ENCODE assay signal across 28 mouse cellular contexts in genomic region chr13:25868923-25869322, GRCm38 (mm10).
DNase-seq lines count a peak whose midpoint lies in the region; ATAC-seq and TF ChIP-seq lines count a peak whose summit lies in the region.
"Had no signal": no experiment of that assay in that cellular context is flagged by ENCODE, and none has a peak within 500 bp of the region (broad histone marks: within the 10 kb centered on the region; RNA-seq: fewer than 3 reads in every experiment).

No protein-coding gene starts in this region.

- no peaks in the 10 kb centered on the region for H3K9me3 ChIP-seq in forebrain, embryonic 16.5 days (ENCODE audit: control insufficient read depth, low read length)
- no peaks in the 10 kb centered on the region for H3K9me3 ChIP-seq in forebrain, embryonic 11.5 days (ENCODE audit: control insufficient read depth, low read length)
- no peaks in the 10 kb centered on the region for H3K9me3 ChIP-seq in midbrain, embryonic 12.5 days
- no peaks in the 10 kb centered on the region for H3K9me3 ChIP-seq in midbrain, embryonic 13.5 days
- H3K9me3 ChIP-seq: embryonic facial prominence, embryonic 12.5 days; embryonic facial prominence, embryonic 15.5 days; forebrain, embryonic 12.5 days; G1E; heart, embryonic 12.5 days; heart, embryonic 15.5 days had no signal

- H3K27ac ChIP-seq in forebrain, embryonic 16.5 days (ENCODE audit: low read length), result no peak overlapping the region
- H3K27ac ChIP-seq in forebrain, embryonic 11.5 days (ENCODE audit: low read depth, low read length), result no peak overlapping the region
- peak overlapping the region; percentile 67 for H3K27ac ChIP-seq in layer of hippocampus, adult 2 months
- 0 out of 2 replicates have a peak overlapping the region, but pooled peaks have one; percentile 25 for H3K27ac ChIP-seq in midbrain, embryonic 12.5 days (replicated peaks)
- no peak overlapping the region for H3K27ac ChIP-seq in midbrain, embryonic 13.5 days
- H3K27ac ChIP-seq: embryonic facial prominence, embryonic 12.5 days; embryonic facial prominence, embryonic 15.5 days; forebrain, embryonic 12.5 days; heart, embryonic 15.5 days; hindbrain, postnatal 0 days had no signal

- H3K4me1 ChIP-seq in forebrain, embryonic 16.5 days (replicated peaks; ENCODE audit: control insufficient read depth, insufficient read depth, low read length), result peaks cover 6% of the 10 kb centered on the region
- H3K4me1 ChIP-seq in forebrain, embryonic 11.5 days (replicated peaks; ENCODE audit: control insufficient read depth, insufficient read depth, low read length), result no peaks in the 10 kb centered on the region
- H3K4me1 ChIP-seq in midbrain, embryonic 12.5 days, result peaks cover 2% of the 10 kb centered on the region; the same call in 1 of the 2 replicates
- H3K4me1 ChIP-seq in midbrain, embryonic 13.5 days (replicated peaks), result peaks cover 9% of the 10 kb centered on the region; the same call in 1 of the 2 replicates
- H3K4me1 ChIP-seq: embryonic facial prominence, embryonic 12.5 days; embryonic facial prominence, embryonic 15.5 days; heart, embryonic 12.5 days; heart, embryonic 15.5 days had no signal

- no peak overlapping the region for H3K4me2 ChIP-seq in forebrain, embryonic 16.5 days (ENCODE audit: low read length)
- no peak overlapping the region for H3K4me2 ChIP-seq in forebrain, embryonic 11.5 days (ENCODE audit: low read depth, low read length, severe bottlenecking)
- no peak overlapping the region for H3K4me2 ChIP-seq in midbrain, embryonic 12.5 days (replicated peaks)
- H3K4me2 ChIP-seq in midbrain, embryonic 13.5 days (replicated peaks), result no peak overlapping the region
- H3K4me2 ChIP-seq: embryonic facial prominence, embryonic 12.5 days; embryonic facial prominence, embryonic 15.5 days; forebrain, embryonic 12.5 days; heart, embryonic 12.5 days; heart, embryonic 15.5 days had no signal

- WGBS in forebrain, embryonic 16.5 days, result 56% methylated on average over 1 of the region's 1 CpGs
- 61% methylated on average over 1 of the region's 1 CpGs for WGBS in forebrain, embryonic 11.5 days
- WGBS in midbrain, embryonic 12.5 days, result 69% methylated on average over 1 of the region's 1 CpGs
- WGBS in midbrain, embryonic 13.5 days, result 65% methylated on average over 1 of the region's 1 CpGs

- H3K27me3 ChIP-seq in forebrain, embryonic 16.5 days (replicated peaks; ENCODE audit: control insufficient read depth, insufficient read depth, low read length), result no peaks in the 10 kb centered on the region
- no peaks in the 10 kb centered on the region for H3K27me3 ChIP-seq in forebrain, embryonic 11.5 days (ENCODE audit: control insufficient read depth, insufficient read depth, low read length)
- H3K27me3 ChIP-seq in midbrain, embryonic 12.5 days, result no peaks in the 10 kb centered on the region
- H3K27me3 ChIP-seq in midbrain, embryonic 13.5 days, result no peaks in the 10 kb centered on the region
- H3K27me3 ChIP-seq: CH12.LX; embryonic facial prominence, embryonic 12.5 days; embryonic facial prominence, embryonic 15.5 days; heart, embryonic 12.5 days; heart, embryonic 15.5 days had no signal

- no peak for DNase-seq in forebrain, embryonic 11.5 days (ENCODE audit: low spot score)
- DNase-seq in layer of hippocampus, adult 2 months (ENCODE audit: low spot score in 2 of 2), result no peak
- DNase-seq in layer of hippocampus, postnatal 10 days (ENCODE audit: low spot score in 2 of 2), result no peak
- no peak for DNase-seq in liver
- DNase-seq: adrenal gland, adult 2 months; adrenal gland, postnatal 14 days; B cell, adult 2 months; cerebellum, adult 11 months; cerebellum, adult 2 months; cerebellum, adult 9-11 months; cerebellum, postnatal 25 days; gastrocnemius, postnatal 25 days; heart, adult 18-20 months; heart, postnatal 10 days; heart, postnatal 36 days had no signal

- H3K9ac ChIP-seq in forebrain, embryonic 16.5 days (replicated peaks; ENCODE audit: low read depth, low read length), result no peak overlapping the region
- H3K9ac ChIP-seq in forebrain, embryonic 11.5 days (ENCODE audit: low read length), result no peak overlapping the region
- no peak overlapping the region for H3K9ac ChIP-seq in midbrain, embryonic 12.5 days (replicated peaks)
- H3K9ac ChIP-seq in midbrain, embryonic 13.5 days (replicated peaks), result no peak overlapping the region
- H3K9ac ChIP-seq: embryonic facial prominence, embryonic 12.5 days; embryonic facial prominence, embryonic 15.5 days; forebrain, embryonic 12.5 days; heart, embryonic 12.5 days; heart, embryonic 15.5 days had no signal

- no peak overlapping the region for H3K4me3 ChIP-seq in forebrain, embryonic 16.5 days (replicated peaks; ENCODE audit: low read length)
- H3K4me3 ChIP-seq in forebrain, embryonic 11.5 days (ENCODE audit: low read depth, low read length), result no peak overlapping the region
- no peak overlapping the region for H3K4me3 ChIP-seq in layer of hippocampus, adult 2 months
- no peak overlapping the region for H3K4me3 ChIP-seq in midbrain, embryonic 12.5 days
- H3K4me3 ChIP-seq in midbrain, embryonic 13.5 days (replicated peaks), result no peak overlapping the region
- H3K4me3 ChIP-seq: embryonic facial prominence, embryonic 12.5 days; embryonic facial prominence, embryonic 15.5 days; forebrain, embryonic 12.5 days; heart, embryonic 12.5 days; heart, embryonic 15.5 days had no signal

- peak; percentile 62 for ATAC-seq in forebrain, embryonic 16.5 days
- ATAC-seq in forebrain, embryonic 11.5 days (replicated peaks; ENCODE audit: low FRiP score), result no peak
- ATAC-seq in midbrain, embryonic 12.5 days (ENCODE audit: low FRiP score, low read depth), result no peak
- ATAC-seq in midbrain, embryonic 13.5 days, result no peak
- ATAC-seq: hindbrain, postnatal 0 days; inflammation-experienced regulatory T-cells, adult 6 months; Patski had no signal

- no peak for TF ChIP-seq CTCF in layer of hippocampus, adult 2 months (conservative IDR thresholded peaks at IDR 0.05)

- H3K36me3 ChIP-seq in forebrain, embryonic 16.5 days (ENCODE audit: control insufficient read depth, insufficient read depth), result no peaks in the 10 kb centered on the region
- no peaks in the 10 kb centered on the region for H3K36me3 ChIP-seq in forebrain, embryonic 11.5 days (ENCODE audit: control insufficient read depth, insufficient read depth, low read length)
- no peaks in the 10 kb centered on the region for H3K36me3 ChIP-seq in midbrain, embryonic 12.5 days
- no peaks in the 10 kb centered on the region for H3K36me3 ChIP-seq in midbrain, embryonic 13.5 days
- H3K36me3 ChIP-seq: embryonic facial prominence, embryonic 12.5 days; embryonic facial prominence, embryonic 15.5 days; forebrain, embryonic 12.5 days; G1E; heart, embryonic 12.5 days; heart, embryonic 15.5 days had no signal

Comparison
In these comparisons a context has a peak if more than half of its experiments do, and no peak if none do; other contexts are left out.
1. H3K27ac ChIP-seq: peak in layer of hippocampus, adult 2 months (single experiment) and midbrain, embryonic 12.5 days (single experiment); none in forebrain, embryonic 16.5 days (single experiment), forebrain, embryonic 11.5 days (single experiment) and midbrain, embryonic 13.5 days (single experiment).